Mouse (Mus musculus) ovary, postnatal 10 days (tissue): ENCODE data around the gene Arl6ip6.

ENCODE experiments used
- DNase-seq: peaks from one replicate; pipeline ENCODE4 v3.0.0; 2022; ENCODE audit warnings: low spot score

The Arl6ip6 gene

GRCm38 (mm10) chr2:53191523-53192220 lies at the start of gene Arl6ip6:
Gene Arl6ip6 (plus strand): TSS chr2:53191726.
- DNase-seq: peak; percentile 98

DNA sequence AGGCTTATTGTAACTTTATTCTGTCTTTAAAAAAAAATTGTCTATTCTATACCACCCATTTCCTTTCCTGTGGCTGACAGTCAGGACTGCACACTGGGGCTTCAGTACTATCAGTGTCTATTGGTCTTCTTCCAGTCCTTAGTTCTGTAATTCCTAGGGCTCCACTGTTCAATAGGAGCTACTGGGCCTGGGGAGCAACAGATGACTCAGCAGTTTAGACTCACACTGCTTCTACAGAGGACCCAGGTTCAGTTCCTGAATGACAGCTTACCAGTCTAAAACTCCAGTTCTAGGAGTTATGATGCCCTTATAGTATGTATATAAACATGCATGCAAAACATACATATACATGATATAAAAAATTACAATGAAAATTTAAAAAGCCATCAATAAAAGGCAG lies 44.7 kb upstream of the Arl6ip6 start:
- no peak for DNase-seq

GRCm38 (mm10) chr2:53173966-53174365 lies 17.6 kb upstream of the Arl6ip6 start:
- no peak for DNase-seq

- no peak for DNase-seq
Observed at GRCm38 (mm10) chr2:53178966-53179365, 12.6 kb upstream of the Arl6ip6 start.

GRCm38 (mm10) chr2:53179876-53180275 lies 11.7 kb upstream of the Arl6ip6 start:
- DNase-seq: no peak

- DNase-seq: no peak
Observed at GRCm38 (mm10) chr2:53189811-53190210, 1.7 kb upstream of the Arl6ip6 start.

DNA sequence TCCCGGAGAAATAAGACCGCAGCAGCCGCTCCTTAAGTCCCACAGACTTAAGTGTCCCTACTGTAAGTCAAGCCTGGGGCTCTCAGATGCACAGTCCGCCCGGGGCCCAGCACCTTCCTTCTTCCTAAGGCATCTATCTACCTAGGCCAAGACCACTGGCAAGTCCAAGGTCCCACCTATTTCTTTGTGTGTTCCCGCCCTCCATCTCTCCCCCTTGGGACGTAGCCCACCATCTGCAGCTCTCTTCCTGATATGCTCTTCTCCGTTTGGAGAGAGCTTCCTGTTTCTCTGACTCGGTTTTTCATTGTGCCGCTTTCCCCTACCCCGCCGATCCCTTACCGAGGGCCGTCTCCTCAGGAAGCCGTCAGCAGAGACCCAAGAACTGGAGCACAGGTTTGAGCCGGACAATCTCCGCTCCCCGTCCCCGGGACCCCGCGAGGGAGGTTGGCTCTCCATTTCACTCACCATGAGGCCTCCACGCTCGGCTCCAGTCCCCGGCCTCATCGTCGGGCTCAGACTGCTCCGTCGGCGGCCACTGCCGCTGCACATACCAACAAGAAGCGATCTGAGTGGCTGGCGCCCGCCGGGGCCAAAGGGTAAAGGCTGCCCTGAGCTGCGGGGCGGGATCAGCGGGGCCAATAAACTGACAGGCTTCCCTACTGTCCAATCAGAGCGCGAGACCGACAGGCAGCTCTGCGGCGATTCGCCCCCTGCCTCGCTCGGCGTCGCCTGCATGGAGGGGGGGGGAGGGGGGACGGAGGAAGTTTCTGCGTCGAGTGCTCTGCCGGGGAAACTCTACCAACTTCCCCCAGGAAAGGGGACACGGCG lies 628 bp upstream of the Arl6ip6 start, which contains the start of gene Prpf40a:
Prpf40a (minus strand) TSS at position 601 of the 828 bp plus-strand sequence.
- DNase-seq: peak; percentile 100

DNA sequence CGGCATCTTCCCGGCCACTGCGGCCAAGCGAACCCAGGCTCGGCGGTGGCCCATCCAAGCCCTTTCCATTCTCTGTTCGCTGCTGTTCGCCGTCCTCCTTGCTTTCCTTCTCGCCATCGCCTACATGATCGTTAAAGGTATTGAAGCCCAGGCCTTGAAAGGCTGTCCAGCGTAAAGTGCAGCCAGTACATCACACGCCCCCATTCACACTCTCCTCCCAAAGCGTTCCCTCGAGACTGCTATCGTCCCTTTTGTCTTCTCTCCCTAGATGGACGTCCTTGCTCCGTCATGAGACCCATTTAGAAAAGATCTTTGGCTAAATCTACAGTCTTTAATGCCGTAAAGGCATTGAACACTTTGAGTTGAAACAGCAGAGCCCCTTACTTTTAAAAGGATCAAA lies 860 bp downstream of the Arl6ip6 start:
- no peak for DNase-seq

DNA sequence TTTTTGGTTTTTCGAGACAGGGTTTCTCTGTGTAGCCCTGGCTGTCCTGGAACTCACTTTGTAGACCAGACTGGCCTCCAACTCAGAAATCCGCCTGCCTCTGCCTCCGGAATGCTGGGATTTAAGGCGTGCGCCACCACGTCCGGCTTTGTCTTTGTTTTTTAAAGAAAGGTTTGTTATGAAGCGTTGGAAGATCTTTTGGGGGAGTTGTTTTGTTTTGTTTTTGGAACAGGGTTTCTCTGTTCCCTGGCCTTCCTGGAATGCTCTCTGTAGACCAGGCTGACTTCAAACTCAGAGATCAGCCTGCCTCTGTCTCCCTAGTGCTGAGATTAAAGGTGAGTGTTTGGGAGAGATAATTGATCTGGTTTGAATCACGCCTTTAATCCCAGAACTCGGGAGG lies 4.9 kb downstream of the Arl6ip6 start:
- no peak for DNase-seq

GRCm38 (mm10) chr2:53199203-53199602 lies 7.7 kb downstream of the Arl6ip6 start:
- no peak for DNase-seq

- DNase-seq: no peak
Observed at GRCm38 (mm10) chr2:53200164-53200885, 8.8 kb downstream of the Arl6ip6 start.

GRCm38 (mm10) chr2:53204373-53205274 lies 13.1 kb downstream of the Arl6ip6 start:
- no peak for DNase-seq

GRCm38 (mm10) chr2:53206749-53207148 lies 15.2 kb downstream of the Arl6ip6 start:
- DNase-seq: no peak

GRCm38 (mm10) chr2:53213493-53213892 lies 22.0 kb downstream of the Arl6ip6 start:
- DNase-seq: no peak

- no peak for DNase-seq
Observed at GRCm38 (mm10) chr2:53222242-53222641, 30.7 kb downstream of the Arl6ip6 start.

DNA sequence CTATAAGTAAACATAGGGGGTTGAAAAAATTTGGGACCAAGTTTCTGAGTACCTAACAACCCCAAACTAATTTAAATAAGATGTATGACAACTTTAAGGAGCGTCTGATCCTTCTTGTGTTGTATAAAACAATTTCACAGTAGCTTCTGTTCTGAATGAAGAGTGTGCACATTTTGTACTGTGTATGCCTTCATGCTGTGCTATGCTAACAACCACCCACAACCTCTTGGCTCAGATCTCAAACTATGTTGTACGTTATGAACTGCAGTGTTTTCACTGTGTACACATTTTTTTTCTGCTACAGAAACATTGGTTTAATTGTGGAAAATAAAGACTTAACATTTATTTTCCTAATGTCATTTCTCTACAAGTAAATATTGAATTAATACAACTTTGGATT lies 65.5 kb downstream of the Arl6ip6 start:
- DNase-seq: no peak
